ENCODE assay signal across 9 mouse cellular contexts in genomic region chr1:74894966-74895365, GRCm38 (mm10). TPM values are rescaled to one million over a fixed set of nuclear protein-coding genes. Genes with fewer than 3 reads are reported as not detected.
A peak's percentile ranks its signal among the peaks of the same experiment; 100 is the strongest.
DNase-seq lines count a peak whose midpoint lies in the region; ATAC-seq and TF ChIP-seq lines count a peak whose summit lies in the region.
"Had no signal": no experiment of that assay in that cellular context is flagged by ENCODE, and none has a peak within 500 bp of the region (broad histone marks: within the 10 kb centered on the region; RNA-seq: fewer than 3 reads in every experiment).

No protein-coding gene starts in this region.

- WGBS in heart, adult 2 months = 22% methylated on average over 4 of the region's 4 CpGs
- WGBS in heart, embryonic 10.5 days = 15% methylated on average over 4 of the region's 4 CpGs
- WGBS in embryonic facial prominence, embryonic 14.5 days = 20% methylated on average over 4 of the region's 4 CpGs
- WGBS in stomach, postnatal 0 days = 15% methylated on average over 4 of the region's 4 CpGs

- H3K4me3 ChIP-seq in heart, adult 2 months = no peak overlapping the region
- H3K4me3 ChIP-seq in heart, embryonic 10.5 days = no peak overlapping the region
- H3K4me3 ChIP-seq in embryonic facial prominence, embryonic 14.5 days (ENCODE audit: low read depth, low read length) = no peak overlapping the region
- no peak overlapping the region for H3K4me3 ChIP-seq in layer of hippocampus, adult 2 months
- H3K4me3 ChIP-seq in stomach, postnatal 0 days (ENCODE audit: low read depth, low read length) = no peak overlapping the region

- H3K4me1 ChIP-seq in heart, adult 2 months (ENCODE audit: control insufficient read depth, insufficient read depth, low read length) = no peaks in the 10 kb centered on the region
- H3K4me1 ChIP-seq in heart, embryonic 10.5 days = peaks cover 28% of the 10 kb centered on the region
- H3K4me1 ChIP-seq in embryonic facial prominence, embryonic 14.5 days (ENCODE audit: control insufficient read depth, insufficient read depth, low read length) = no peaks in the 10 kb centered on the region
- no peaks in the 10 kb centered on the region for H3K4me1 ChIP-seq in stomach, postnatal 0 days (replicated peaks; ENCODE audit: control insufficient read depth, insufficient read depth)

- H3K4me2 ChIP-seq in embryonic facial prominence, embryonic 14.5 days (ENCODE audit: low read depth, low read length) = no peak overlapping the region
- H3K4me2 ChIP-seq in stomach, postnatal 0 days (replicated peaks; ENCODE audit: low read depth) = no peak overlapping the region

- peak in 1 of 2 experiments; percentile 53 for DNase-seq in heart, adult 2 months
- DNase-seq in heart, embryonic 10.5 days (ENCODE audit: low spot score) = no peak
- peak; percentile 47 for DNase-seq in CD4-positive helper T cell, adult 2 months (ENCODE audit: low read depth, low spot score)
- peak; percentile 66 to 76 for DNase-seq in adrenal gland, postnatal 36 days
- DNase-seq in embryonic facial prominence, embryonic 14.5 days (ENCODE audit: low spot score) = peak; percentile 50
- DNase-seq in layer of hippocampus, adult 2 months (ENCODE audit: low spot score in 2 of 2) = peak; percentile 53 to 79
- peak; percentile 77 for DNase-seq in stomach, postnatal 0 days (ENCODE audit: low spot score)

- H3K9me3 ChIP-seq in heart, embryonic 10.5 days = no peaks in the 10 kb centered on the region
- H3K9me3 ChIP-seq in embryonic facial prominence, embryonic 14.5 days (ENCODE audit: control insufficient read depth, low read length) = no peaks in the 10 kb centered on the region
- H3K9me3 ChIP-seq in stomach, postnatal 0 days (ENCODE audit: control insufficient read depth, low read length) = no peaks in the 10 kb centered on the region

- ATAC-seq in embryonic facial prominence, embryonic 14.5 days (ENCODE audit: low read depth) = no peak
- ATAC-seq in megakaryocyte progenitor cell, adult 5-6 weeks (replicated peaks; ENCODE audit: poor library complexity) = peak; percentile 64; the same call in 1 of the 2 replicates
- no peak for ATAC-seq in stomach, postnatal 0 days (ENCODE audit: low FRiP score, low TSS enrichment)

- no peak overlapping the region for H3K9ac ChIP-seq in heart, adult 2 months (ENCODE audit: low read depth, low read length)
- no peak overlapping the region for H3K9ac ChIP-seq in embryonic facial prominence, embryonic 14.5 days (ENCODE audit: low read depth, low read length)
- no peak overlapping the region for H3K9ac ChIP-seq in stomach, postnatal 0 days (ENCODE audit: low read length)

- TF ChIP-seq POLR2A in heart, adult 2 months (IDR thresholded peaks at IDR 0.05; ENCODE audit: insufficient read depth, low read depth, low read length) = no peak

- TF ChIP-seq EP300 in heart, adult 2 months (IDR thresholded peaks at IDR 0.05; ENCODE audit: insufficient read depth, low read depth, low read length) = no peak
- TF ChIP-seq EP300 in stomach, postnatal 0 days (optimal IDR thresholded peaks at IDR 0.05) = no peak

- intact Hi-C loops in heart, adult 2 months (cut with DNase I) = no loop called here

- peak; percentile 67 for TF ChIP-seq CTCF in heart, adult 2 months (IDR thresholded peaks at IDR 0.05)
- TF ChIP-seq CTCF in layer of hippocampus, adult 2 months (conservative IDR thresholded peaks at IDR 0.05) = peak; percentile 74
- TF ChIP-seq CTCF in stomach, postnatal 0 days (IDR thresholded peaks at IDR 0.05; ENCODE audit: low read depth) = peak; percentile 80

- H3K79me2 ChIP-seq in heart, adult 2 months (replicated peaks; ENCODE audit: control insufficient read depth, insufficient read depth, low read length) = no peaks in the 10 kb centered on the region

- no peak overlapping the region for H3K27ac ChIP-seq in heart, adult 2 months
- H3K27ac ChIP-seq in heart, embryonic 10.5 days = no peak overlapping the region
- H3K27ac ChIP-seq in embryonic facial prominence, embryonic 14.5 days (replicated peaks; ENCODE audit: low read depth, low read length) = no peak overlapping the region
- H3K27ac ChIP-seq in layer of hippocampus, adult 2 months = no peak overlapping the region
- no peak overlapping the region for H3K27ac ChIP-seq in stomach, postnatal 0 days (replicated peaks)

- peaks cover 2% of the 10 kb centered on the region for H3K27me3 ChIP-seq in heart, adult 2 months (ENCODE audit: control insufficient read depth, insufficient read depth, low read length)
- peaks cover 100% of the 10 kb centered on the region for H3K27me3 ChIP-seq in heart, embryonic 10.5 days (ENCODE audit: insufficient read depth, poor library complexity, severe bottlenecking)
- H3K27me3 ChIP-seq in embryonic facial prominence, embryonic 14.5 days (replicated peaks; ENCODE audit: control insufficient read depth, insufficient read depth, low read length) = peaks cover 98% of the 10 kb centered on the region
- H3K27me3 ChIP-seq in stomach, postnatal 0 days (ENCODE audit: control insufficient read depth, insufficient read depth, low read length) = peaks cover 13% of the 10 kb centered on the region; the same call in 1 of the 2 replicates

- no peaks in the 10 kb centered on the region for H3K36me3 ChIP-seq in heart, adult 2 months (ENCODE audit: control insufficient read depth, insufficient read depth, low read length)
- H3K36me3 ChIP-seq in heart, embryonic 10.5 days = no peaks in the 10 kb centered on the region
- no peaks in the 10 kb centered on the region for H3K36me3 ChIP-seq in embryonic facial prominence, embryonic 14.5 days (ENCODE audit: control insufficient read depth, insufficient read depth, low read length)
- no peaks in the 10 kb centered on the region for H3K36me3 ChIP-seq in stomach, postnatal 0 days (ENCODE audit: control insufficient read depth, insufficient read depth, low read length)

RNA-seq across cellular contexts. Expression of gene Cryba2, which starts 2.0 kb away (rescaled TPM):
- not detected for total RNA-seq in heart, adult 2 months (2021)
- polyA plus RNA-seq in heart, adult 2 months (2012; rRNA removed) = 0.16 TPM in 1 of 2 replicates, not detected in the other
- not detected in 2 replicates for polyA plus RNA-seq in heart, embryonic 10.5 days (2016; fragmentation: Nextera tagmentation; extraction: Ambion mirVana)
- under 1 TPM in 1 of 2 experiments, not detected in 1; 0.56 TPM for total RNA-seq in adrenal gland, postnatal 36 days (2021)
- not detected in 2 replicates for polyA plus RNA-seq in embryonic facial prominence, embryonic 14.5 days (2014; fragmentation: Nextera tagmentation; extraction: Ambion mirVana)
- total RNA-seq in layer of hippocampus, adult 2 months (2021) = not detected
- total RNA-seq in megakaryocyte progenitor cell, adult 5-6 weeks (2015) = not detected in 2 replicates
- total RNA-seq in megakaryocyte progenitor cell, adult 5-6 weeks (2017) = not detected in 2 replicates
- polyA plus RNA-seq in stomach, postnatal 0 days (2015; fragmentation: Nextera tagmentation; extraction: Ambion mirVana) = 0.50 and 0.93 TPM in 2 replicates
- total RNA-seq: hematopoietic stem cell, adult 5-6 weeks had no signal

RNA-seq across cellular contexts. Expression of gene Fev, which starts 9.7 kb away (rescaled TPM):
- not detected for total RNA-seq in heart, adult 2 months (2021)
- polyA plus RNA-seq in heart, adult 2 months (2012; rRNA removed) = 0.10 TPM in 1 of 2 replicates, not detected in the other
- 1.2 and 1.4 TPM in 2 replicates for polyA plus RNA-seq in heart, embryonic 10.5 days (2016; fragmentation: Nextera tagmentation; extraction: Ambion mirVana)
- 1 to 10 TPM in 1 of 2 experiments, under 1 TPM in 1; 0.93 to 1.1 TPM for total RNA-seq in adrenal gland, postnatal 36 days (2021)
- polyA plus RNA-seq in embryonic facial prominence, embryonic 14.5 days (2014; fragmentation: Nextera tagmentation; extraction: Ambion mirVana) = not detected in 2 replicates
- not detected for total RNA-seq in layer of hippocampus, adult 2 months (2021)
- total RNA-seq in megakaryocyte progenitor cell, adult 5-6 weeks (2015) = not detected in 2 replicates
- total RNA-seq in megakaryocyte progenitor cell, adult 5-6 weeks (2017) = not detected in 2 replicates
- 0.22 and 0.31 TPM in 2 replicates for polyA plus RNA-seq in stomach, postnatal 0 days (2015; fragmentation: Nextera tagmentation; extraction: Ambion mirVana)
- total RNA-seq: hematopoietic stem cell, adult 5-6 weeks had no signal

RNA-seq across cellular contexts. Expression of gene Cdk5r2, which starts 40.2 kb away (rescaled TPM):
- under 1 TPM in 1 of 2 experiments, not detected in 1; 0.07 TPM for total RNA-seq in heart, adult 2 months (2021)
- 0.06 and 0.15 TPM in 2 replicates for polyA plus RNA-seq in heart, adult 2 months (2012; rRNA removed)
- not detected in 2 replicates for polyA plus RNA-seq in heart, embryonic 10.5 days (2016; fragmentation: Nextera tagmentation; extraction: Ambion mirVana)
- 1 to 10 TPM; 2.8 to 3.5 TPM for total RNA-seq in adrenal gland, postnatal 36 days (2021)
- polyA plus RNA-seq in embryonic facial prominence, embryonic 14.5 days (2014; fragmentation: Nextera tagmentation; extraction: Ambion mirVana) = 0.60 and 0.79 TPM in 2 replicates
- 100 to 1,000 TPM; 193 to 196 TPM for total RNA-seq in layer of hippocampus, adult 2 months (2021)
- not detected in 2 replicates for total RNA-seq in megakaryocyte progenitor cell, adult 5-6 weeks (2015)
- total RNA-seq in megakaryocyte progenitor cell, adult 5-6 weeks (2017) = not detected in 2 replicates
- polyA plus RNA-seq in stomach, postnatal 0 days (2015; fragmentation: Nextera tagmentation; extraction: Ambion mirVana) = 0.12 and 0.19 TPM in 2 replicates
- total RNA-seq: hematopoietic stem cell, adult 5-6 weeks had no signal

RNA-seq across cellular contexts. Expression of gene Cfap65, which starts 40.4 kb away (rescaled TPM):
- not detected for total RNA-seq in heart, adult 2 months (2021)
- 0.03 and 2.3 TPM in 2 replicates for polyA plus RNA-seq in heart, adult 2 months (2012; rRNA removed)
- polyA plus RNA-seq in heart, embryonic 10.5 days (2016; fragmentation: Nextera tagmentation; extraction: Ambion mirVana) = not detected in 2 replicates
- not detected for total RNA-seq in adrenal gland, postnatal 36 days (2021)
- polyA plus RNA-seq in embryonic facial prominence, embryonic 14.5 days (2014; fragmentation: Nextera tagmentation; extraction: Ambion mirVana) = 0.25 and 1.2 TPM in 2 replicates
- total RNA-seq in layer of hippocampus, adult 2 months (2021) = 1 to 10 TPM; 2.4 to 2.7 TPM
- total RNA-seq in megakaryocyte progenitor cell, adult 5-6 weeks (2015) = not detected in 2 replicates
- total RNA-seq in megakaryocyte progenitor cell, adult 5-6 weeks (2017) = not detected in 2 replicates
- 0.04 TPM in 1 of 2 replicates, not detected in the other for polyA plus RNA-seq in stomach, postnatal 0 days (2015; fragmentation: Nextera tagmentation; extraction: Ambion mirVana)
- total RNA-seq: hematopoietic stem cell, adult 5-6 weeks had no signal

RNA-seq across cellular contexts. Expression of gene Ihh, which starts 56.5 kb away (rescaled TPM):
- under 1 TPM; 0.14 to 0.16 TPM for total RNA-seq in heart, adult 2 months (2021)
- polyA plus RNA-seq in heart, adult 2 months (2012; rRNA removed) = 0.04 and 0.23 TPM in 2 replicates
- polyA plus RNA-seq in heart, embryonic 10.5 days (2016; fragmentation: Nextera tagmentation; extraction: Ambion mirVana) = 0.11 and 0.75 TPM in 2 replicates
- total RNA-seq in adrenal gland, postnatal 36 days (2021) = not detected
- polyA plus RNA-seq in embryonic facial prominence, embryonic 14.5 days (2014; fragmentation: Nextera tagmentation; extraction: Ambion mirVana) = 2.0 and 2.2 TPM in 2 replicates
- total RNA-seq in layer of hippocampus, adult 2 months (2021) = under 1 TPM; 0.23 to 0.27 TPM
- 0.07 TPM in 1 of 2 replicates, not detected in the other for total RNA-seq in megakaryocyte progenitor cell, adult 5-6 weeks (2015)
- not detected in 2 replicates for total RNA-seq in megakaryocyte progenitor cell, adult 5-6 weeks (2017)
- polyA plus RNA-seq in stomach, postnatal 0 days (2015; fragmentation: Nextera tagmentation; extraction: Ambion mirVana) = 25.1 and 25.8 TPM in 2 replicates
- total RNA-seq: hematopoietic stem cell, adult 5-6 weeks had no signal

Comparison
In these comparisons a context has a peak if more than half of its experiments do, and no peak if none do; other contexts are left out.
1. RNA of gene Cdk5r2, which starts 40.2 kb away (total RNA-seq): 193 to 196 TPM in layer of hippocampus, adult 2 months; 2.8 to 3.5 TPM in adrenal gland, postnatal 36 days, 0.07 TPM in heart, adult 2 months and not detected in megakaryocyte progenitor cell, adult 5-6 weeks; every median in the first group is over 10 times any median in the second.
2. Peak in every context shown above with its lines, with median percentiles within 50 percentile points of each other: CTCF ChIP-seq.